Mouse (Mus musculus): Measurements from ENCODE around the gene Slc44a3.

DNA sequence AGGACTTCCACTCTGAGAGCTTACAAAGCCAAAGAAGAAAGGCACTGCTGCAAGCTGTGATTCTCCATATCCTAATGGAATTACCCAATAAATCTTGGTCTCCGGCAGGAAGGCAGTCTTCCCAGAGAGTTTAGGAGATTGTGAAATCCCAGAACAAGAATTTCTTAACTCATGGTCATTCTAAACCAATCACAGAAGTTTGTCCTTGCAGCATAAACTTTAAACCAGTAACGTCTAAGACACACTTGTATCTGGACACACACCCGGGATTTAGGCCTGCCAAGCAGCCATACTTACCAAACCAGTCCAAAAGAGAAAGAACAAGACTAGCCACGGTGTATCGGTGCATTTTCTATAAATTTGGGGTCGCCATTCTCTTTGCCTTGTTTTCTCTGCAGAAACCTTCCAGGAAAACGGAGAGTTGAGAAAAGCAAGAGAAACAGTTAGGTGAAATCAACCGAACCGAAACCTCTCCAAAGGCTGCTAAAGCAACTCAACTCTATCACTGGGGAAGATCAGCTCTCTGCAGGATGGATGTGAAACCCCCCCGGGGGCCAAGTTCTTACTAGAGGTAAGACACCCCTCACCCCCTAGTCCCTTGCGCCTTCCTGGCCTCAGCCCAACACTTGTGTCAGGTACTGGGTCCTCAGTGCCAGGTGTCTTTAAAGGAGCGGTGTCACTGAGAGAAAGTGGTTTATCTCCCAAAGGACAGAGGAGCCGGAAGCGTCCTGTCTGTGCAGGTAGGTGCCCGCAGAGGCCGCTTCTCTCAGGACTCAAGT, 645 bp downstream of the Slc44a3 start:
- TF ChIP-seq CTCF (IDR thresholded peaks at IDR 0.05; ENCODE audit: control insufficient read depth, insufficient read depth, insufficient read length) (no peak), MAX (IDR thresholded peaks at IDR 0.05) (no peak), USF1 (IDR thresholded peaks at IDR 0.05; ENCODE audit: low read depth) (no peak), MYOD1 (IDR thresholded peaks at IDR 0.05; ENCODE audit: control insufficient read depth, insufficient read length, low read depth) (no peak), CEBPB (IDR thresholded peaks at IDR 0.05; ENCODE audit: low read depth) (no peak), MYOG (IDR thresholded peaks at IDR 0.05; ENCODE audit: control insufficient read depth, extremely low read depth, insufficient read length) (no peak), FOSL1 (IDR thresholded peaks at IDR 0.05; ENCODE audit: insufficient read depth, low read length, poor library complexity, severe bottlenecking) (no peak)
